Mouse (Mus musculus): ENCODE data around the gene Glra4.
A peak's percentile ranks its signal among the peaks of the same experiment; 100 is the strongest.
"Not testable (repeated sequence)": the region's sequence is repeated elsewhere in the genome, so short reads cannot be mapped to it uniquely, and the experiment has no call there.

The Glra4 gene

GRCm38 (mm10) chrX:136732016-136732415, 47.9 kb downstream of the Glra4 start:
- DNase-seq (ENCODE audit: low read depth) = no peak

- DNase-seq (ENCODE audit: low read depth) = not testable (repeated sequence)
Measured at GRCm38 (mm10) chrX:136714742-136715474, 65.0 kb downstream of the Glra4 start.

DNA sequence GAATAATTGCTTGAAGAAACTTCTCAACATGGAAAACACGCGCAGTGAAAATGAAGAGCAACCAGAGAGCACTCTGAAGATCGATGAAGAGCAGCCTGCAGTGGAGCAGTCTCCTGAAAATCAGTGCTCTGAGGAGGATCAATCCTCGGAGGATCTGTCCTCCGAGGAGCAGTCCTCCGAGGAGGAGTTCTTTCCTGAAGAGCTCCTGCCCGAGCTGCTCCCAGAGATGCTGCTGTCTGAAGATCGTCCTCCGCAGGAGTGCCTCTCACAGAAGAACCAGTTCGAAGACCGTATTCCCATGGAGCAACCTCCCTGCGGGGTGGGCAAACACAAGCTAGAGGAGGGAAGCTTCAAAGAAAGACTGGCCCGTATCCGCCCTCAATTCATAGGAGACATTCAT, 71.2 kb downstream of the Glra4 start:
- DNase-seq (ENCODE audit: low read depth) = no peak

DNA sequence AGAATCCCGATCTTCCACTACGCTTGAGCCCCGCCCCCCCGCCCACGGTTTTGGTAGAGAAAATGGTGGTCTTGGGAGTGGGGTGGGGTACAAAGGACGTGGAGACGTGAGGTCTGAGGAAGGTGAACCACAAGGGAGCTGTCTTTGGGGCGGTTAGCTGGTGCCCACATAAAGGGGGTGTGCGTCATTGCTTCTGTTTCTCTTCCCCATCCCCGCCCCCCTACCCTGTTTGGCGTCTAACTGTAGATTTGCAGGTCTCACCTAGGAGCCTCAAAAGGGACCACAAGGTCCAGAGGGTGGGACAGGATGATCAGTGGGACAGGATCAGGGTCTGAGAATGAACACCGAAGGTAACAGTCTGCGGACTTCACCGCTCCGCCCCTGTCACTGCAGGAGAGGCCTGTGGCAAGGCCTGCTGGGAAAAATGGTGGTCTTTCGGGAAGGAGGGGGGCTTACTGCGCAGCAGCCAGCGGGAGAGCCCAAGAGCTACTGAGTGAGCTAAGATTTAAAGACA, 71.7 kb downstream of the Glra4 start:
- DNase-seq (ENCODE audit: low read depth) = peak; percentile 46

Data from NIH3T3 (cell line).